Mouse (Mus musculus) limb, embryonic 14.5 days (tissue): ENCODE data around the gene Capn8. TPM values are rescaled to one million over a fixed set of nuclear protein-coding genes. Genes with fewer than 3 reads are reported as not detected.
A peak's percentile ranks its signal among the peaks of the same experiment; 100 is the strongest.

Experiments used
- ATAC-seq: fragments of 200-750 bp; cut with Nextera tagmentation; 2 replicates; pipeline ENCODE4 v1.8.0; 2017; ENCODE audit warnings: low read depth, moderate number of reproducible peaks, moderate TSS enrichment; ENCODE audit not compliant: low FRiP score
- DNase-seq: peaks from one replicate; pipeline ENCODE4 v3.0.0-alpha.2; 2015; ENCODE audit warnings: low spot score
- H3K27ac ChIP-seq: fragments of 300-500 bp; sonication (generic); replicated peaks from 2 replicates; pipeline ENCODE4 v1.5.1; 2014; ENCODE audit warnings: low read depth, mild to moderate bottlenecking, low read length, moderate library complexity, mixed read lengths
- H3K27me3 ChIP-seq: fragments of 300-500 bp; sonication (generic); 2 replicates; pipeline ENCODE4 v1.6.1; 2014; ENCODE audit warnings: low read length, mixed read lengths; ENCODE audit not compliant: control insufficient read depth, insufficient read depth
- H3K36me3 ChIP-seq: fragments of 300-500 bp; sonication (generic); 2 replicates; pipeline ENCODE4 v1.6.1; 2014; ENCODE audit warnings: mild to moderate bottlenecking, low read length, moderate library complexity, mixed read lengths; ENCODE audit not compliant: control insufficient read depth, insufficient read depth
- H3K4me1 ChIP-seq: fragments of 300-500 bp; sonication (generic); 2 replicates; pipeline ENCODE4 v1.6.1; 2014; ENCODE audit warnings: antibody characterized with exemption, low read length, mixed read lengths; ENCODE audit not compliant: control insufficient read depth, insufficient read depth
- H3K4me2 ChIP-seq: fragments of 300-500 bp; sonication (generic); replicated peaks from 2 replicates; pipeline ENCODE4 v1.6.1; 2014; ENCODE audit warnings: low read depth, mild to moderate bottlenecking, low read length, moderate library complexity; ENCODE audit not compliant: severe bottlenecking
- H3K4me3 ChIP-seq: fragments of 300-500 bp; sonication (generic); replicated peaks from 2 replicates; pipeline ENCODE4 v1.5.1; 2014; ENCODE audit warnings: low read length
- H3K9ac ChIP-seq: fragments of 300-500 bp; sonication (generic); 2 replicates; pipeline ENCODE4 v1.6.1; 2014; ENCODE audit warnings: mild to moderate bottlenecking, low read depth, low read length, moderate library complexity; ENCODE audit not compliant: severe bottlenecking
- H3K9me3 ChIP-seq: fragments of 300-500 bp; sonication (generic); 2 replicates; pipeline ENCODE4 v1.6.1; 2016; ENCODE audit warnings: low read length; ENCODE audit not compliant: control insufficient read depth
- POLR2A ChIP-seq: fragments of 200-500 bp; IDR thresholded peaks from 2 replicates; pipeline ENCODE4 v1.8.0; 2012; ENCODE audit warnings: inconsistent platforms, mild to moderate bottlenecking, moderate library complexity, borderline replicate concordance; ENCODE audit not compliant: insufficient read depth, insufficient read length; ENCODE audit errors: extremely low read depth
- WGBS: fragments of 180-500 bp; shearing (Covaris S2); extraction: QIAGEN DNeasy Blood & Tissue Kit; methylation state at CpG from one replicate; pipeline ENCODE4 v1.1.7; 2014; 5-methylcytosine and 5-hydroxymethylcytosine counted together
- polyA plus RNA-seq, 2 experiments: library from polyadenylated mRNA; depleted of rRNA in 1 of 2; stranded (reverse) in 1 of 2; unstranded in 1 of 2; fragments of >200 nt; fragmentation: Nextera tagmentation in 1 of 2; extraction: Ambion mirVana in 1 of 2; gene quantifications; 2 replicates each; pipeline versions ENCODE4 v1.2.1 to v1.2.3; 2012 to 2014

Gene Capn8
- polyA plus RNA-seq, 2 experiments: 0.08 TPM; not detected in 1

DNA sequence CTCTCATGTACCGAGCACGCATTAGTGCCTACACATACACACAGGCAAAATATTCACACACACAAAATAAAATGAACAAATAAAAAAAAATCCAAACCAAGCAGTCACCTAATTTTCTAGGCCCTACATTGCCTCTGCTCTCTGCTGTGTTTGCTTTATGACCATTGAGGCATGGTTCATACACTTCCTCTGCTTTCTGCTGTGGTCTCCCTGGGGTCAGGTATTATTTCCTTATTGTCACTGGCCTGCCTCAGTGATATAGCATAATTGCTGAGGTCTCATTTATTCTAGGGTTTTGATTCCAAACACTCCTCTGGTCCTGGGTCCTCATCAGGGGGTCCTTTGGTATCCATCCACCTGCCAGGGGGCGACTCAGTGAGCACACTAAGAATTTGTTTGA is 39.2 kb upstream of the Capn8 start:
- Histone ChIP-seq H3K9ac (no peak overlapping the region), H3K27ac (no peak overlapping the region), H3K4me3 (no peak overlapping the region), H3K36me3 (no peaks in the 10 kb centered on the region), H3K4me1 (peaks cover 17% of the 10 kb centered on the region), H3K9me3 (no peaks in the 10 kb centered on the region), H3K27me3 (no peaks in the 10 kb centered on the region), H3K4me2 (no peak overlapping the region)
- ATAC-seq (no peak), DNase-seq (no peak)
- 88% methylated on average over 3 of the region's 3 CpGs for WGBS
- no peak for TF ChIP-seq POLR2A

DNA sequence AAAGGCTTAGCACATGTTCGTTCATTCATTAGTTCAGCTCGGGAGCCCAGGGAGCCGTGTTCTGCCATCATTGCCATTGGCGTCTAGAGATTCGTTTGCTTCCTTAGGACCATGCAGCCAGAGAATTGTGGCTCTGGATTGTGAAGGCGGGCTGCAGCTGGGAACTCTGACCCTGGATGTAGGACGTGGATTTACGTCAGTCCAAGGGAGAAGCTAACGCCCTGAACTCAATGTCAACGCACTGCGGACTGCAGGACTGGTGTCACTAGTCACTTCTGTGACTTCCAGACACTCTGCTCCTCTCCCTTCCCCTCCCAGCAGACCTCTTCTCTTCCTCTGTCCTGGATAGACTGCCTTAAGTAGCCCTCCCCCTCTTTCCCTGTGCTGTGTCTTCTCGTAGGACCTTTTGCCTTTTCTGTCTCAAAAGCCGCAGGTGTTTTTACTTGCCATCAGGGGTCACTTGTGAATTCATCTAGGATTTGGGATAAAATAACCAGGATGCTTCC is 37.5 kb upstream of the Capn8 start:
- H3K9me3 ChIP-seq: no peaks in the 10 kb centered on the region
- peaks cover 9% of the 10 kb centered on the region for H3K4me1 ChIP-seq
- no peak overlapping the region for H3K9ac ChIP-seq
- H3K27ac ChIP-seq: no peak overlapping the region
- H3K4me2 ChIP-seq: no peak overlapping the region
- no peak for DNase-seq
- H3K27me3 ChIP-seq: no peaks in the 10 kb centered on the region
- H3K36me3 ChIP-seq: no peaks in the 10 kb centered on the region
- WGBS: 49% methylated on average over 13 of the region's 13 CpGs
- H3K4me3 ChIP-seq: no peak overlapping the region
- ATAC-seq: no peak
- TF ChIP-seq POLR2A: no peak

DNA sequence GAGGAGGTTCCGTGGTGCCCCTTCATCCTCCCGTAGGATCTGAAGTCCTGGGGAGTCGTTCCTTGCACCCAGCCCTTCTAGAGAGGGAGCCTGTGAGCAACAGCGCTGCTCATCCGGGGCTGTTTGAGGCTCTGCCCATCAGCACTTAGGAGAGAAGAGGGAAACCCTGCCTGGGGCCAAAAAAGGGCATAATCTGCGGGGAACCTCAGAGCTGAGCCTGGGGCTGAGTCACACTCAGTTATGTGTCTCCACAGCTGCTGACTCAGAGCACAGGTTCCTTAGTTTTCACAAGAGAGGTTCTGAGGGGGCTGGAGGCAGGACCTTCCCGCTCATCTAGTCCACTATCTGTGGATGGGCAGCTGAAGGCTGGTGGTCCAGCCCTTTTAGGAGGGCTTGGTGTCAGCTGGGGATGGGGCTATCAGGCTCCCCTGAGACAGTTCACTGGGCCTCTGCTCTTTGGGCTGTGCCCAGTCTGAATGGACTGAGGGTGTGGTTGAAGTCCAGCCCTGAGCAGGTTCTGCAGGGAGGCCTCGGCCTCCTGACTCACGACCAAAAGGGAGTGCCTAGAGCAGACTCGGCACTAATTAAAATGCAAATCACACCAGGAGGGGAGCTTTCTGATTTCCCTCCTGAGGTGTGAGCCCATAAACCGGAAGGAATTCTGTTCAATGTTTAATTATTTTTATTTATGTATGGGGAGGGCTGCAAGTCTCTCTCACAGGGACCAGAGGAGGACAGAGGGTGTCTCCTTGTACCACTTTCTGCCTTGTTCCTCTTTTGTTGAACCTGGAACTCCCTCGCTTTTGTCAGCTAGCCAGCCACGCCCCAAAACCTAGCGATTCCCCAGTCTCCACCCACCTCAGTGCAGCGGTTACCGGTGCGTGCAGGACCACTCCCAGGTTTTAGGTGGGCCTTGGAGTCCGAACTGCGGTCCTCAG is 36.6 kb upstream of the Capn8 start:
- no peak overlapping the region for H3K4me3 ChIP-seq
- peak overlapping the region; percentile 16; the same call in 1 of the 2 replicates for H3K4me2 ChIP-seq
- peaks cover 9% of the 10 kb centered on the region for H3K4me1 ChIP-seq
- H3K9ac ChIP-seq: no peak overlapping the region
- H3K9me3 ChIP-seq: no peaks in the 10 kb centered on the region
- no peaks in the 10 kb centered on the region for H3K27me3 ChIP-seq
- no peak for TF ChIP-seq POLR2A
- no peak overlapping the region for H3K27ac ChIP-seq
- no peak; the same call in 1 of the 2 replicates for ATAC-seq
- 7% methylated on average over 19 of the region's 19 CpGs for WGBS
- DNase-seq: peak; percentile 29
- no peaks in the 10 kb centered on the region for H3K36me3 ChIP-seq

DNA sequence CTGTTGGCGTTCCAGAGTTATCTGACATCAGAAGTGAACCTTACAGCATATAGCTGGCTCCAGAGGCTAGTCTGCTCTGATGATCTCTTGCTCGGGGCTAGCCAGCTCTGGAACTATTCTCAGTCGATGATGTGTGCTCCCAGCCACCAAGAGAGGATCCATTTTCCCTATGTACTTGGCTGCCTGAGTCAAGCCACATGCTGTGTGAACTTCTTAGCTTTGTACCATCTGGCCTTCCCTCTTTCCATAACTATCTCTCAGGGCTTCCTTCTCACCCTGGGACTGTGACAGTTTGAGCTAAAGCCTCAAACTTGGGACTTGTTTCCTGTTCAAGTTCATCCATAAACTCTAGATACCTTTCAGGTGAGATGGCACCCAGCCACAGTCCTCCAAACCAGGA is 31.2 kb upstream of the Capn8 start:
- TF ChIP-seq POLR2A: no peak
- no peak for ATAC-seq
- 95% methylated on average over 3 of the region's 3 CpGs for WGBS

DNA sequence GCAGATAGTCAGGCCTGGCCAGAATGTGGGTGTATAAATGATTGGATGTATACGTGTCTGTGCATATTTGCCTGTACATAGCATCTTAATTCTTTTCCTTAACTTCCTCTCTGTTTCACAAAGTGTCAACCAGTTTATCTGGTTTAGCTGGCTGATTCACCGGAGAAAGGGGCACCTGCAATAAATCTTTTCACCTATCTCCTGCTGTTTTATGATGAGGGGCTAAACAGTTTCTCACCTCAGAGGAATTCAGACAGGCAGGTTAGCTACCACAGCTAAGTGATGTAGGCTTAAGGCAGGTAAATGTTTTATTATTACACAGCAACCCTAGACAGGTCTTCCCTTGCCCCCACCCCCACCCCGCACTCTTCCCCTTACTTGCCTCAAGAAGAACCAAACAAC is 29.7 kb upstream of the Capn8 start:
- 51% methylated on average over 3 of the region's 3 CpGs for WGBS
- DNase-seq (no peak), ATAC-seq (no peak)
- Histone ChIP-seq H3K4me3 (no peak overlapping the region), H3K27ac (no peak overlapping the region), H3K27me3 (no peaks in the 10 kb centered on the region), H3K4me1 (peaks cover 4% of the 10 kb centered on the region), H3K36me3 (no peaks in the 10 kb centered on the region), H3K9ac (no peak overlapping the region), H3K4me2 (no peak overlapping the region), H3K9me3 (no peaks in the 10 kb centered on the region)
- no peak for TF ChIP-seq POLR2A

More for the DNA sequence above, 31.2 kb upstream of the Capn8 start:
- Histone ChIP-seq H3K36me3 (no peaks in the 10 kb centered on the region), H3K4me2 (no peak overlapping the region), H3K4me3 (no peak overlapping the region), H3K9ac (no peak overlapping the region), H3K9me3 (no peaks in the 10 kb centered on the region), H3K4me1 (peaks cover 2% of the 10 kb centered on the region), H3K27ac (no peak overlapping the region), H3K27me3 (no peaks in the 10 kb centered on the region)
- DNase-seq: no peak
